Mouse (Mus musculus) heart, postnatal 0 days (tissue): ENCODE results near the gene Hras.

Experiments used
- CTCF ChIP-seq: IDR thresholded peaks from 2 replicates; pipeline ENCODE4 v1.5.1; 2016; ENCODE audit warnings: antibody characterized with exemption, control low read depth, low read depth
- EP300 ChIP-seq: IDR thresholded peaks from 2 replicates; pipeline ENCODE4 v1.6.1; 2016; ENCODE audit warnings: antibody characterized with exemption, low read depth

GRCm38 (mm10) chr7:141196619-141197282 is 2.9 kb upstream of the Hras start:
- TF ChIP-seq CTCF: no peak
- TF ChIP-seq EP300: no peak
